Mouse (Mus musculus): ENCODE measurements around the gene Fbxo36.

GRCm38 (mm10) chr1:84868841-84869240 is 29.2 kb downstream of the Fbxo36 start:
- TF ChIP-seq CTCF (IDR thresholded peaks at IDR 0.05; ENCODE audit: low read depth): no peak
- no peak for TF ChIP-seq EP300 (optimal IDR thresholded peaks at IDR 0.05)
